Mouse (Mus musculus) ES-Bruce4 (cell line): ENCODE measurements at regions not wholly inside any gene's neighbourhood (a gene's known extent, or its start where the extent isn't known, plus 50 kb on each side); places are given as distances from the start of the nearest gene placed in this dataset.

Experiments used
- H3K27ac ChIP-seq: 2 replicates; pipeline ENCODE4 v1.5.1; 2012; ENCODE audit warnings: low read length, inconsistent platforms; ENCODE audit not compliant: insufficient read depth
- H3K27me3 ChIP-seq: 2 replicates; pipeline ENCODE4 v1.6.1; 2012; ENCODE audit warnings: mild to moderate bottlenecking, low read length, inconsistent platforms; ENCODE audit not compliant: control insufficient read depth, poor library complexity, insufficient read depth, severe bottlenecking
- H3K36me3 ChIP-seq: 2 replicates; pipeline ENCODE4 v1.6.1; 2012; ENCODE audit warnings: inconsistent platforms, mild to moderate bottlenecking, low read length, moderate library complexity; ENCODE audit not compliant: control insufficient read depth, poor library complexity, insufficient read depth, severe bottlenecking
- H3K4me1 ChIP-seq: one replicate; pipeline ENCODE4 v1.8.1; 2011; ENCODE audit warnings: low read length; ENCODE audit not compliant: control insufficient read depth, insufficient read depth
- H3K4me3 ChIP-seq: 2 replicates; pipeline ENCODE4 v1.5.1; 2011; ENCODE audit warnings: low read depth, mild to moderate bottlenecking, low read length
- H3K9ac ChIP-seq: 2 replicates; pipeline ENCODE4 v1.6.1; 2012; ENCODE audit warnings: low read depth, mild to moderate bottlenecking, inconsistent platforms; ENCODE audit not compliant: poor library complexity, severe bottlenecking
- H3K9me3 ChIP-seq: replicated peaks from 2 replicates; pipeline ENCODE4 v1.6.1; 2012; ENCODE audit warnings: mild to moderate bottlenecking, low read length, inconsistent platforms; ENCODE audit not compliant: control insufficient read depth, poor library complexity, insufficient read depth, severe bottlenecking
- CTCF ChIP-seq: IDR thresholded peaks from one replicate; pipeline ENCODE4 v1.8.1; 2011; ENCODE audit warnings: low read depth, low read length
- EP300 ChIP-seq: IDR thresholded peaks from 2 replicates; pipeline ENCODE4 v1.6.1; 2011; ENCODE audit warnings: low read depth, low read length; ENCODE audit not compliant: insufficient read depth
- POLR2A ChIP-seq: IDR thresholded peaks from one replicate; pipeline ENCODE4 v1.8.1; 2011; ENCODE audit warnings: low read length; ENCODE audit not compliant: insufficient read depth

GRCm38 (mm10) chr9:47438976-47439375, 91.0 kb upstream of the Cadm1 start:
- Histone ChIP-seq H3K27ac (no peak overlapping the region), H3K36me3 (no peaks in the 10 kb centered on the region), H3K9me3 (no peaks in the 10 kb centered on the region), H3K4me1 (peaks cover 7% of the 10 kb centered on the region), H3K27me3 (no peaks in the 10 kb centered on the region), H3K9ac (no peak overlapping the region), H3K4me3 (no peak overlapping the region)
- TF ChIP-seq EP300 (no peak), POLR2A (no peak), CTCF (no peak)

- Histone ChIP-seq H3K9ac (no peak overlapping the region), H3K36me3 (no peaks in the 10 kb centered on the region), H3K9me3 (no peaks in the 10 kb centered on the region), H3K4me1 (peaks cover 7% of the 10 kb centered on the region), H3K27ac (no peak overlapping the region), H3K4me3 (no peak overlapping the region), H3K27me3 (no peaks in the 10 kb centered on the region)
- TF ChIP-seq POLR2A (no peak), EP300 (no peak), CTCF (no peak)
Observed at GRCm38 (mm10) chr9:47439506-47439905, 90.5 kb upstream of the Cadm1 start.

- no peak overlapping the region for H3K4me3 ChIP-seq
Observed at GRCm38 (mm10) chr9:47440128-47440527, 89.8 kb upstream of the Cadm1 start.

GRCm38 (mm10) chr9:47441155-47441554, 88.8 kb upstream of the Cadm1 start:
- Histone ChIP-seq H3K9ac (no peak overlapping the region), H3K4me3 (no peak overlapping the region), H3K27me3 (no peaks in the 10 kb centered on the region), H3K9me3 (no peaks in the 10 kb centered on the region), H3K27ac (no peak overlapping the region), H3K36me3 (no peaks in the 10 kb centered on the region), H3K4me1 (peaks cover 7% of the 10 kb centered on the region)
- no peak for TF ChIP-seq CTCF
- no peak for TF ChIP-seq EP300
- no peak for TF ChIP-seq POLR2A

More at GRCm38 (mm10) chr9:47440128-47440527, 89.8 kb upstream of the Cadm1 start:
- H3K9ac ChIP-seq: no peak overlapping the region
- H3K4me1 ChIP-seq: peaks cover 7% of the 10 kb centered on the region
- no peaks in the 10 kb centered on the region for H3K27me3 ChIP-seq
- no peaks in the 10 kb centered on the region for H3K9me3 ChIP-seq
- H3K36me3 ChIP-seq: no peaks in the 10 kb centered on the region
- H3K27ac ChIP-seq: no peak overlapping the region
- TF ChIP-seq EP300: no peak
- peak; percentile 28 for TF ChIP-seq CTCF

GRCm38 (mm10) chr9:47444168-47444567, 85.8 kb upstream of the Cadm1 start:
- no peaks in the 10 kb centered on the region for H3K9me3 ChIP-seq
- no peak overlapping the region for H3K27ac ChIP-seq
- H3K36me3 ChIP-seq: no peaks in the 10 kb centered on the region
- H3K4me1 ChIP-seq: peaks cover 7% of the 10 kb centered on the region
- no peak for TF ChIP-seq EP300
- no peak overlapping the region for H3K4me3 ChIP-seq
- H3K27me3 ChIP-seq: no peaks in the 10 kb centered on the region
- H3K9ac ChIP-seq: no peak overlapping the region

- Histone ChIP-seq H3K27me3 (no peaks in the 10 kb centered on the region), H3K36me3 (no peaks in the 10 kb centered on the region), H3K4me1 (peaks cover 3% of the 10 kb centered on the region), H3K4me3 (no peak overlapping the region), H3K9ac (no peak overlapping the region), H3K27ac (no peak overlapping the region), H3K9me3 (no peaks in the 10 kb centered on the region)
- no peak for TF ChIP-seq POLR2A
- TF ChIP-seq CTCF: no peak
- no peak for TF ChIP-seq EP300
Observed at GRCm38 (mm10) chr9:47444752-47445151, 85.2 kb upstream of the Cadm1 start.
